Mouse (Mus musculus) lung, postnatal 36 days (tissue): ENCODE results near the gene Gga3.
A peak's percentile ranks its signal among the peaks of the same experiment; 100 is the strongest.
"Not testable (repeated sequence)": the region's sequence is repeated elsewhere in the genome, so short reads cannot be mapped to it uniquely, and the experiment has no call there.

ENCODE experiments used
- DNase-seq: peaks from one replicate; pipeline ENCODE4 v3.0.0; 2022; ENCODE audit warnings: mixed read lengths

Gga3 gene

GRCm38 (mm10) chr11:115603476-115604303, at the start of gene Gga3, which contains the start of gene Mrps7:
Gene Gga3 (minus strand): TSS chr11:115604051.
Gene Mrps7 (plus strand): TSS chr11:115603925.
- DNase-seq: peak; percentile 93

GRCm38 (mm10) chr11:115653194-115653593, 49.3 kb upstream of the Gga3 start:
- DNase-seq: no peak

- DNase-seq: no peak
These were observed 47.8 kb upstream of the Gga3 start for GRCm38 (mm10) chr11:115651680-115652079.

GRCm38 (mm10) chr11:115649706-115650105, 45.9 kb upstream of the Gga3 start:
- no peak for DNase-seq

GRCm38 (mm10) chr11:115647459-115647858, 43.6 kb upstream of the Gga3 start:
- peak; percentile 86 for DNase-seq

- no peak for DNase-seq
These were observed 42.6 kb upstream of the Gga3 start for GRCm38 (mm10) chr11:115646439-115646838.

- not testable (repeated sequence) for DNase-seq
These were observed 41.6 kb upstream of the Gga3 start for GRCm38 (mm10) chr11:115645498-115645897.

- no peak for DNase-seq
These were observed 40.5 kb upstream of the Gga3 start for GRCm38 (mm10) chr11:115644308-115644707.

GRCm38 (mm10) chr11:115643265-115643664, 39.4 kb upstream of the Gga3 start:
- no peak for DNase-seq

GRCm38 (mm10) chr11:115642705-115643104, 38.9 kb upstream of the Gga3 start:
- DNase-seq: no peak

GRCm38 (mm10) chr11:115641664-115642036, 37.8 kb upstream of the Gga3 start:
- DNase-seq: no peak

- peak; percentile 39 for DNase-seq
These were observed 37.3 kb upstream of the Gga3 start for GRCm38 (mm10) chr11:115640978-115641663.

- DNase-seq: no peak
These were observed 36.5 kb upstream of the Gga3 start for GRCm38 (mm10) chr11:115640311-115640828.

- DNase-seq: no peak
These were observed 35.7 kb upstream of the Gga3 start for GRCm38 (mm10) chr11:115639540-115639939.

- peak; percentile 40 for DNase-seq
These were observed 34.9 kb upstream of the Gga3 start for GRCm38 (mm10) chr11:115638498-115639409.

GRCm38 (mm10) chr11:115636960-115637359, 33.1 kb upstream of the Gga3 start:
- no peak for DNase-seq

- DNase-seq: no peak
These were observed 31.6 kb upstream of the Gga3 start for GRCm38 (mm10) chr11:115635484-115635883.

- DNase-seq: no peak
These were observed 31.2 kb upstream of the Gga3 start for GRCm38 (mm10) chr11:115635041-115635440.

- DNase-seq: no peak
These were observed 30.3 kb upstream of the Gga3 start for GRCm38 (mm10) chr11:115634109-115634508.

GRCm38 (mm10) chr11:115632862-115633261, 29.0 kb upstream of the Gga3 start:
- no peak for DNase-seq

GRCm38 (mm10) chr11:115632247-115632646, 28.4 kb upstream of the Gga3 start:
- DNase-seq: no peak

GRCm38 (mm10) chr11:115631505-115631890, 27.6 kb upstream of the Gga3 start:
- peak; percentile 86 for DNase-seq
